Mouse (Mus musculus) liver, adult 2 months (tissue): ENCODE measurements around the gene Kctd8.

ENCODE experiments used
- CTCF ChIP-seq: fragments of 200-500 bp; IDR thresholded peaks from 2 replicates; pipeline ENCODE4 v1.5.1; 2011; ENCODE audit warnings: low read depth, low read length, control low read depth
- POLR2A ChIP-seq: fragments of 200-500 bp; IDR thresholded peaks from 2 replicates; pipeline ENCODE4 v1.6.1; 2011; ENCODE audit warnings: low read length, control low read depth; ENCODE audit not compliant: insufficient read depth; ENCODE audit errors: extremely low read depth

DNA sequence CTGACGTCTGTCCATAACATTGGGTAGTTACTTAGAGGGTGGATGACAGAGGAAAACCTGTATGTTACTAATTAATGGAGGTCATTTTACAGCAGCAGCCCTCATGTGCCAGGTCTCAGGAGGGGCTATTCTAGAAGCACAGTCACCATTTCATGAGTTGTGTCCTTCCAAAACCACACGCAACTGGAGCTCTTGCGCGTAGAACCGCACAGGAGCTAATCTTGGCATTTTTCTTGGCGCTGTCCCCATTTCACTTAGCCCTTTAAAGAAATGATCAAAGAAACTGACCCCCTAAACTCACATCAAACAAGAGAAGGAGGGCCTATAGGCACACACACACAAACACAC is 1.9 kb downstream of the Kctd8 start:
- TF ChIP-seq CTCF, result no peak
- no peak for TF ChIP-seq POLR2A
